Mouse (Mus musculus) adrenal gland, postnatal 14 days (tissue): ENCODE results near the gene Tsga13. TPM values are rescaled to one million over a fixed set of nuclear protein-coding genes. Genes with fewer than 3 reads are reported as not detected.

Experiments
- DNase-seq: peaks from one replicate; pipeline ENCODE4 v3.0.0; 2021; ENCODE audit warnings: mixed read lengths
- long read RNA-seq, 2 experiments: library from polyadenylated mRNA; stranded (forward); transcript quantifications; one replicate each; pipeline ENCODE4 v2.0.0; 2021
- total RNA-seq: library from RNA; stranded (reverse); gene quantifications from 2 replicates; pipeline ENCODE4 v1.2.3, GENCODE M21; 2021

Tsga13 gene
- not detected in 2 replicates for total RNA-seq
- long read RNA-seq, experiment 1 = 0 reads
- long read RNA-seq, experiment 2 = 0 reads

- DNase-seq = no peak
Measured at GRCm38 (mm10) chr6:30915473-30915872, at the start of gene Tsga13. TSS of gene Tsga13 (minus strand) at chr6:30915573.

GRCm38 (mm10) chr6:30958736-30959540 is 43.6 kb upstream of the Tsga13 start, which contains the start of gene Klf14:
TSS of gene Klf14 (minus strand) at chr6:30959078.
- peak; percentile 60 for DNase-seq

- DNase-seq = peak; percentile 33
Measured at GRCm38 (mm10) chr6:30957784-30958735, 42.7 kb upstream of the Tsga13 start.

- no peak for DNase-seq
Measured at GRCm38 (mm10) chr6:30939264-30939663, 23.9 kb upstream of the Tsga13 start.

GRCm38 (mm10) chr6:30922821-30923220 is 7.4 kb upstream of the Tsga13 start:
- no peak for DNase-seq

- DNase-seq = no peak
Measured at GRCm38 (mm10) chr6:30921826-30922225, 6.5 kb upstream of the Tsga13 start.

- DNase-seq = no peak
Measured at GRCm38 (mm10) chr6:30920834-30921675, 5.7 kb upstream of the Tsga13 start.

- peak; percentile 6 for DNase-seq
Measured at GRCm38 (mm10) chr6:30907970-30908369, 7.4 kb downstream of the Tsga13 start.

- no peak for DNase-seq
Measured at GRCm38 (mm10) chr6:30904911-30905310, 10.5 kb downstream of the Tsga13 start.

GRCm38 (mm10) chr6:30904033-30904432 is 11.3 kb downstream of the Tsga13 start:
- no peak for DNase-seq

- DNase-seq = no peak
Measured at GRCm38 (mm10) chr6:30897520-30897919, 17.9 kb downstream of the Tsga13 start.

GRCm38 (mm10) chr6:30896986-30897327 is 18.4 kb downstream of the Tsga13 start:
- DNase-seq = no peak

- DNase-seq = peak; percentile 98
Measured at GRCm38 (mm10) chr6:30896195-30896985, 19.0 kb downstream of the Tsga13 start, which contains the start of gene Copg2. TSS of gene Copg2 (minus strand) at chr6:30896794.

GRCm38 (mm10) chr6:30895819-30896194 is 19.6 kb downstream of the Tsga13 start:
- DNase-seq = peak; percentile 23

- peak; percentile 21 for DNase-seq
Measured at GRCm38 (mm10) chr6:30893081-30893480, 22.3 kb downstream of the Tsga13 start.

GRCm38 (mm10) chr6:30891761-30892160 is 23.6 kb downstream of the Tsga13 start:
- DNase-seq = no peak

GRCm38 (mm10) chr6:30884856-30885255 is 30.5 kb downstream of the Tsga13 start:
- no peak for DNase-seq

- no peak for DNase-seq
Measured at GRCm38 (mm10) chr6:30883491-30883890, 31.9 kb downstream of the Tsga13 start.

GRCm38 (mm10) chr6:30876661-30877060 is 38.7 kb downstream of the Tsga13 start:
- DNase-seq = no peak

GRCm38 (mm10) chr6:30866501-30866900 is 48.9 kb downstream of the Tsga13 start:
- no peak for DNase-seq
